Mouse (Mus musculus): Measurements from ENCODE around the gene Gm49776.
"Not testable (repeated sequence)": the region's sequence is repeated elsewhere in the genome, so short reads cannot be mapped to it uniquely, and the experiment has no call there.

Gene Gm49776

DNA sequence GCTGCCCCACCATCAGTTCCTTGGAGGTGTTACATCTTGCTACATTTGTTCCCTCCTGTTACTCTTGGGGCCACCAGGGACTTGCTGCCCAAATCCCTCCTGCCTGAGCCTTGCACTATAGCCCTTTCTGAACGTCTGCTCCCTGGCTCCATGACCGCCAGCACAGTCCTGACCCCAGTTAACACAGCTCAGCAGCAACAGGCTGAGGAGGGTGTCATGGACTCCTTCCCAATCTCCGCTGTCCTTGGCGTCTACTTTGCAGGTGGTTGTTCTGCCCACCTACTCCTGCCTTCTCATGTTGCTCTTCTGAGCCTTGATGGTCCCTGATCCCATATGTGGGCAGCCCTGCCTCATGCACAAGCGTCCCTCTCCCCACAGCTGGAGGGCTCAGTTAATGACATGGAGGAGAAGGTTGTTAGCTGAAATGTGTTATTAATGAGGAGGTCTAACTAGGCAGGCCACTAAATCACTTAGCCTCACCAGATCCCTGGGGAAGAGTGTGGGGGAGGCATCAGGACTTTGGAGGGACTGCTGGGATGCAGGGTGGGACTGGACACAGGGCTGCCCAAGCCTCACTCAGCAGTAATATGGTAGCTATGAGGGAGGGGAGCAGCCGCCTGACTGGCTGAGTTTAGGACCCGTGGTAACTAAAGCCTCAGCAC is 54.6 kb downstream of the Gm49776 start:
- no peak for DNase-seq (ENCODE audit: inconsistent ontology term)

GRCm38 (mm10) chr16:18202061-18202460 is 56.1 kb downstream of the Gm49776 start:
- no peak for DNase-seq (ENCODE audit: inconsistent ontology term)

DNA sequence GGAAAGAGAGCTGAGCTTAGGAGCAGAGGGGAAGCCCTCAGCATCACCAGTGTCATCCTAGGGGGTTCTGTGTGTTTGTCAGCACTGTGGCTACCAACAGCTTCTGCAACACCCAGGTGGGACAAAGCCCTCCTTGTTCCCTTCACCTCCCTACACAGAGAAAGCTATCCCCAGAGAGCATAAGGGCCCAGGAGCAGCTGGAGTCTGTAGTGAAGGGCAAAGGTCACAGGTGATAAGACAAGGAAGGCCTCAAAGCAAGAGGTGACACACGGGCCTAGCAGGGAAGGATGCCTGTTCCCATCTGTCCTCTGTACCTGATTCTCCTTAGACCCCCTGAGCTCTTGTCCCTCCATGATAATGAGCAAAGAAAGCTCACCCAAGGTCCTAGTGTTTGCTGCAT is 56.5 kb downstream of the Gm49776 start:
- no peak for DNase-seq (ENCODE audit: inconsistent ontology term)

DNA sequence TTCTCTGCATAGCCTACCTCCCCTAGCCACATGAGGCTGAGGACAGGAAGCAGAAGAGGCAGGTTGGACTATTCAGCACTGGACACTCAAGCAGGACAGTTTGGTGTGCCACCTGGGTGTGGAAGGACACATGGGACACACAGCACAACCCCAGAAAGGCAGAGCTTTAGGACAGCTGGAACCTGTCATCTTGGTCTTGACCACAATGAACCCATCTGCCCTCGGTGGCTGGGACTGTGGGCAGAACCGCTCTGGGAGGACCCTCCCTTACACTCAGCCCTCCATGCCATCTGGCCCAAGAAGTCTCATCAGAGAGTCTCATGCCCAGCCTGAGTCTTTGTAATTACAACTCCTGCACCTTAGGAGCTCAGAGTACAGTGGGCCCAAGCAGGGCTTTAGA is 58.1 kb downstream of the Gm49776 start:
- no peak for DNase-seq (ENCODE audit: inconsistent ontology term)

GRCm38 (mm10) chr16:18198365-18199098 is 59.6 kb downstream of the Gm49776 start:
- no peak for DNase-seq (ENCODE audit: inconsistent ontology term)

DNA sequence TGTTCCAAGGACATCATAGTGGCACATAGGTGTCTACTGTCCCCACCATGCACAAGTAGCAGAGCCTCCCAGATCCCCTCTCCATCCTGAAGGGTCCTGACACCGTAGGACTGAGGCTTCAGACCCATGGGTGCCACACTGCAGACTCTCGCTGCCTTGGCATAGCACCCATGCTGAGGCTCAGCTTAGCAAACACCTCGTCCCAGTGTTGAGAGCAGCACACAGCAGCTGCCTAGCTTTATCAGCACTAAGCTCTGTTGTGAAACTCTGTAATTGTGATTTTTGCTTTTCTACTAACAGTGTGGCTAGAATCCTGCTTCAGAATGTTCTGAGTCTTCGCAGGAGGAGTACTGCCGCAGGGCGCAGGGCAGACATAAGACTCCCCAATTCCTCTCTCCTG is 60.2 kb downstream of the Gm49776 start:
- no peak for DNase-seq (ENCODE audit: inconsistent ontology term)

GRCm38 (mm10) chr16:18195561-18195960 is 62.6 kb downstream of the Gm49776 start:
- not testable (repeated sequence) for DNase-seq (ENCODE audit: inconsistent ontology term)
